ENCODE assay signal across 8 mouse cellular contexts in genomic region chr10:117775401-117776144, GRCm38 (mm10).
"Had no signal": no experiment of that assay in that cellular context is flagged by ENCODE, and none has a peak within 500 bp of the region (broad histone marks: within the 10 kb centered on the region; RNA-seq: fewer than 3 reads in every experiment).

No protein-coding gene starts in this region.

- H3K4me3 ChIP-seq: limb, embryonic 12.5 days; midbrain, embryonic 13.5 days had no signal

- H3K27me3 ChIP-seq: limb, embryonic 12.5 days; midbrain, embryonic 13.5 days had no signal

- ATAC-seq: midbrain, embryonic 13.5 days had no signal

- H3K27ac ChIP-seq: limb, embryonic 12.5 days; midbrain, embryonic 13.5 days had no signal

- H3K9me3 ChIP-seq: limb, embryonic 12.5 days; midbrain, embryonic 13.5 days had no signal

- H3K9ac ChIP-seq: limb, embryonic 12.5 days; midbrain, embryonic 13.5 days had no signal

- H3K4me1 ChIP-seq: limb, embryonic 12.5 days; midbrain, embryonic 13.5 days had no signal

- H3K4me2 ChIP-seq: limb, embryonic 12.5 days; midbrain, embryonic 13.5 days had no signal

- DNase-seq: kidney, postnatal 25 days; layer of hippocampus, adult 9-11 months; layer of hippocampus, postnatal 36 days; lung, adult 18-20 months; right cerebral cortex, postnatal 14 days; thymus, postnatal 4 days had no signal
